Mouse (Mus musculus): ENCODE measurements around the gene Lgals3.

The Lgals3 gene

DNA sequence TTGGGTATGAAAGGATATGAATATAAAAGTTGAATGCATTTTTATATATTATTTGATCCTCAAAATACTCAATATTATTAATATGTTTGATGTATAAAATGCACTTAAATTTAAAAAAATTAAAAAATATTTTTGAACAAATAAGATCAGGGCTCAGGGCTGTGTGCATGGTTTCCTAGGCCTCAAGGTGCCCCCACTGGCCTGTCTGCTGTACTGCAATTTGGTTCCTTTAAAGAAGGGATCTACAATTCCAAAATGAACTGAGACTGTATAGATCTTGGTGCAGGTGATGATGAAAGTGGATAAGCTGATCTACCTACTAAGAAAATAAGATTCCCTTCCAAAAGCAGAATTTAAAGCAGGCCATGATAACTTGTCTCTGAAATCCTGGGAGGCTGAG is 65.4 kb downstream of the Lgals3 start:
- DNase-seq (ENCODE audit: low spot score) = no peak
